ENCODE assay signal across 9 mouse cellular contexts in the genomic region with DNA sequence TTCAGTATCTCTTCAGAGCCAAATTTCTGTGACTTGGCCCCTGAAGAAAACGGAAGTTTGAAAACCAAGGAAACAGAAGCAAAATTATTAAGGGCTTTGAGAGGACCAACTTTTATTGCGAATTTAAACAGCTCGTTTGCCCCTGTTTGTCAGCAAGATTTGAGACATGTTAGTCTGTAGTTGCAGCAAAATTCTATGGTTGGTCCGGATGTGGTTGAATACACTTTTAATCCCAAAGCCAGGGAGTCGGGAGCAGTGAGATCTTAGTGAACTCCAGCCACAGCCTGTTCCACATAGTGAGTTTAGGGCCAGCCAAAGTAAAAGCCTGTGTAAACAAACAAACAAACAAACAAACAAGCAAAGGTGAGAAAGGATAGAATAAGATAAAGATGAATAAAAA. TPM values are rescaled to one million over a fixed set of nuclear protein-coding genes. Genes with fewer than 3 reads are reported as not detected.
DNase-seq lines count a peak whose midpoint lies in the region; ATAC-seq lines count a peak whose summit lies in the region.
"Had no signal": no experiment of that assay in that cellular context is flagged by ENCODE, and none has a peak within 500 bp of the region (broad histone marks: within the 10 kb centered on the region; RNA-seq: fewer than 3 reads in every experiment).

No protein-coding gene starts in this region.

- no peaks in the 10 kb centered on the region for H3K9me3 ChIP-seq in kidney, embryonic 14.5 days (ENCODE audit: control insufficient read depth, low read length)
- H3K9me3 ChIP-seq in embryonic facial prominence, embryonic 13.5 days: no peaks in the 10 kb centered on the region
- H3K9me3 ChIP-seq in intestine, embryonic 16.5 days (ENCODE audit: control insufficient read depth, low read length): no peaks in the 10 kb centered on the region

- H3K4me1 ChIP-seq in kidney, embryonic 14.5 days (ENCODE audit: control insufficient read depth, insufficient read depth, low read length): 0 out of 2 replicates have a peak, but pooled peaks cover 19% of the 10 kb centered on the region
- peaks cover 20% of the 10 kb centered on the region for H3K4me1 ChIP-seq in embryonic facial prominence, embryonic 13.5 days
- peaks cover 10% of the 10 kb centered on the region for H3K4me1 ChIP-seq in intestine, embryonic 16.5 days (ENCODE audit: control insufficient read depth, insufficient read depth, low read length)

- H3K9ac ChIP-seq in kidney, embryonic 14.5 days (ENCODE audit: low read depth, low read length): no peak overlapping the region
- H3K9ac ChIP-seq in embryonic facial prominence, embryonic 13.5 days: peak overlapping the region; percentile 55; the same call in 1 of the 2 replicates
- peak overlapping the region; percentile 57 for H3K9ac ChIP-seq in intestine, embryonic 16.5 days (ENCODE audit: low read depth, low read length)

- no peaks in the 10 kb centered on the region for H3K36me3 ChIP-seq in kidney, embryonic 14.5 days (ENCODE audit: control insufficient read depth, insufficient read depth, low read length)
- no peaks in the 10 kb centered on the region for H3K36me3 ChIP-seq in embryonic facial prominence, embryonic 13.5 days
- no peaks in the 10 kb centered on the region for H3K36me3 ChIP-seq in intestine, embryonic 16.5 days (ENCODE audit: control insufficient read depth, insufficient read depth, low read length)

- no peaks in the 10 kb centered on the region for H3K27me3 ChIP-seq in kidney, embryonic 14.5 days (ENCODE audit: control insufficient read depth, insufficient read depth, low read length)
- H3K27me3 ChIP-seq in embryonic facial prominence, embryonic 13.5 days: no peaks in the 10 kb centered on the region
- no peaks in the 10 kb centered on the region for H3K27me3 ChIP-seq in intestine, embryonic 16.5 days (replicated peaks; ENCODE audit: control insufficient read depth, insufficient read depth, low read length)

- H3K4me3 ChIP-seq in kidney, embryonic 14.5 days (ENCODE audit: low read length): peak overlapping the region; percentile 65
- H3K4me3 ChIP-seq in embryonic facial prominence, embryonic 13.5 days: peak overlapping the region; percentile 47
- peak overlapping the region; percentile 42 for H3K4me3 ChIP-seq in intestine, embryonic 16.5 days (ENCODE audit: low read length)

- WGBS in kidney, embryonic 14.5 days: 7% methylated on average over 5 of the region's 5 CpGs
- WGBS in embryonic facial prominence, embryonic 13.5 days: 8% methylated on average over 5 of the region's 5 CpGs
- WGBS in intestine, embryonic 16.5 days: 12% methylated on average over 5 of the region's 5 CpGs

- no peak for DNase-seq in kidney, adult 8-10 months
- peak; percentile 23 for DNase-seq in neural tube, embryonic 10.5 days (ENCODE audit: extremely low spot score, low spot score)
- no peak for DNase-seq in frontal cortex, postnatal 25 days (ENCODE audit: low spot score in 2 of 2)
- DNase-seq in right cerebral cortex, postnatal 36 days (ENCODE audit: low spot score in 2 of 2): no peak
- no peak for DNase-seq in layer of hippocampus, adult 18-20 months (ENCODE audit: low spot score in 2 of 2)

- ATAC-seq in kidney, embryonic 14.5 days (ENCODE audit: low FRiP score, low TSS enrichment): no peak
- no peak for ATAC-seq in embryonic facial prominence, embryonic 13.5 days (ENCODE audit: insufficient number of reproducible peaks, insufficient read depth, low FRiP score, low TSS enrichment, low read depth)
- ATAC-seq in intestine, embryonic 16.5 days: no peak

- peak overlapping the region; percentile 44 for H3K4me2 ChIP-seq in kidney, embryonic 14.5 days (replicated peaks; ENCODE audit: low read depth, low read length)
- H3K4me2 ChIP-seq in embryonic facial prominence, embryonic 13.5 days: peak overlapping the region; percentile 72
- peak overlapping the region; percentile 73 for H3K4me2 ChIP-seq in intestine, embryonic 16.5 days (ENCODE audit: low read depth, low read length)

- no peak overlapping the region for H3K27ac ChIP-seq in kidney, embryonic 14.5 days (ENCODE audit: low read depth, low read length)
- H3K27ac ChIP-seq in embryonic facial prominence, embryonic 13.5 days: peak overlapping the region; percentile 92
- H3K27ac ChIP-seq in intestine, embryonic 16.5 days (ENCODE audit: low read length): peak overlapping the region; percentile 51; the same call in 1 of the 2 replicates

RNA-seq across cellular contexts. Expression of gene Abt1, which starts 9.5 kb away (rescaled TPM):
- polyA plus RNA-seq in kidney, embryonic 14.5 days (2014; fragmentation: Nextera tagmentation; extraction: Ambion mirVana): 12.5 and 13.5 TPM in 2 replicates
- polyA plus RNA-seq in embryonic facial prominence, embryonic 13.5 days (2015; fragmentation: Nextera tagmentation; extraction: Ambion mirVana): 13.1 and 14.6 TPM in 2 replicates
- polyA plus RNA-seq in intestine, embryonic 16.5 days (2015; fragmentation: Nextera tagmentation; extraction: Ambion mirVana): 10.2 and 11.2 TPM in 2 replicates
- total RNA-seq in layer of hippocampus, adult 18-20 months (2021): 1 to 10 TPM; 8.8 to 9.5 TPM

RNA-seq across cellular contexts. Expression of gene Btn1a1, which starts 32.5 kb away (rescaled TPM):
- 0.09 TPM in 2 replicates for polyA plus RNA-seq in kidney, embryonic 14.5 days (2014; fragmentation: Nextera tagmentation; extraction: Ambion mirVana)
- not detected in 2 replicates for polyA plus RNA-seq in embryonic facial prominence, embryonic 13.5 days (2015; fragmentation: Nextera tagmentation; extraction: Ambion mirVana)
- 0.07 and 0.11 TPM in 2 replicates for polyA plus RNA-seq in intestine, embryonic 16.5 days (2015; fragmentation: Nextera tagmentation; extraction: Ambion mirVana)
- total RNA-seq in layer of hippocampus, adult 18-20 months (2021): not detected
- polyA plus RNA-seq: lung, adult 2 months had no signal

RNA-seq across cellular contexts. Expression of gene Btn2a2, which starts 55.5 kb away (rescaled TPM):
- polyA plus RNA-seq in kidney, embryonic 14.5 days (2014; fragmentation: Nextera tagmentation; extraction: Ambion mirVana): 0.31 and 0.87 TPM in 2 replicates
- polyA plus RNA-seq in embryonic facial prominence, embryonic 13.5 days (2015; fragmentation: Nextera tagmentation; extraction: Ambion mirVana): 1.5 and 1.7 TPM in 2 replicates
- polyA plus RNA-seq in intestine, embryonic 16.5 days (2015; fragmentation: Nextera tagmentation; extraction: Ambion mirVana): 0.12 TPM in 2 replicates
- 1 to 10 TPM in 1 of 2 experiments, under 1 TPM in 1; 0.91 to 1.4 TPM for total RNA-seq in layer of hippocampus, adult 18-20 months (2021)
- polyA plus RNA-seq: lung, adult 2 months had no signal
